Mouse (Mus musculus) left cerebral cortex, adult 11 months (tissue): ENCODE measurements around the gene Copg2.

Experiments used
- DNase-seq: peaks from one replicate; pipeline ENCODE4 v3.0.0; 2022; ENCODE audit warnings: low spot score

Gene Copg2

DNA sequence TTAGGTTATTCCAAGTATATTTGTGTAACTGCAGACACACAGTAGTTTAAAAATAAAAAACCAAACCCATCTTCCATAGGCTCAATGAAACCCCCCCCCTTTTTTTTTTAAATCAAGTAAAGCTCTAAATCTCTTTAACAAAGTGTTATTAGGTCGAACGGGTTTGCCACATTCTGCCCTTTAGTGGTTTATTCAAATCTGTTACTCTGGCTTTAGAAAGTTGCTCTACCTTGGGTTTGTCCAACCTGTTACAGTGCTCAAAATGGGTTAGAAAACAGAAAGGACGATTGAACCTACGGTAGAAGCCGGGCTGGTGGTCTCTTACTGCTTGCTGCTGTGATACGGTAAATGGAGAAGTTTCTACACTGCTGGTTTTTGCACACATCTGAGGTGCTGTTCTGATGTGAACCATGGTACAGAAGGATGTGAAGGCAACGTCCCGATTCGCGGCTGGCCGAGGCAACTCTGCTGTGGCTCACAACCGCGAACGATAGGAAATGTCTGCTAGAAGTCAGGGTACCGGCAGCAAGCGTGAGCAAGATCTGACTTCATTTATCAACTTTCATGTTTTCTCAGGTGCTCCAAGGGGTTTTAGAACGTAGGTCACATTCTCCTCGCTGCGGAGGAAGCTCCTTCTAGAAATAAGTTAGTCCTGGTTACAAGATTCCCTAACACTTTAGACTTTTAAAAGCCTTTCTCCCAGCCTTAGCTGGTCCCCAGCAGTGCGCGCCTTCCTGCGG is 161.4 kb downstream of the Copg2 start:
- DNase-seq, result no peak

- no peak for DNase-seq
Measured at GRCm38 (mm10) chr6:30734465-30734864, 162.1 kb downstream of the Copg2 start.

GRCm38 (mm10) chr6:30732571-30733130 is 163.9 kb downstream of the Copg2 start:
- DNase-seq, result no peak

GRCm38 (mm10) chr6:30730301-30730971 is 166.2 kb downstream of the Copg2 start:
- no peak for DNase-seq

DNA sequence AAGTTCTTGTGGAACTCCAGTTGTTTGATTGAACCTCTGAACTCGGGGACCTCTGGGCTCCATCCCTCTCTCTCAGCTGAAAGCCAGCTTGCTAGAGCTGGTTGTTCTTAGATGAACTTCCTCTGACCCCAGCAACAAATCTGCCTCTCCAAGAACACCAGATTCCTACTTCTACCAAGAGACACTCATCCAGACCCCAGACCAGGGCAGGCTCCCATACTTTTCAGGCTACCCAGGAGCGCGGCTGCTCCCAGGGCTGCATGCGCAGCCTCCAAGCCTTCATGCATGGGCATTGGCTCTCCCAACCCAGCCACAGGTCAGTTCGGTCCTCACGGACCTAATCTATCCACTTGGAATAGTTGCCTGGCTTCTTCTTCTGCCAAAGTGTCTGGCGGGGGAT is 173.3 kb downstream of the Copg2 start, which contains the start of gene Mest:
Mest (plus strand) TSS at position 217 of the 400 bp plus-strand sequence.
- no peak for DNase-seq

GRCm38 (mm10) chr6:30722385-30723164 is 174.0 kb downstream of the Copg2 start:
- DNase-seq, result no peak

DNA sequence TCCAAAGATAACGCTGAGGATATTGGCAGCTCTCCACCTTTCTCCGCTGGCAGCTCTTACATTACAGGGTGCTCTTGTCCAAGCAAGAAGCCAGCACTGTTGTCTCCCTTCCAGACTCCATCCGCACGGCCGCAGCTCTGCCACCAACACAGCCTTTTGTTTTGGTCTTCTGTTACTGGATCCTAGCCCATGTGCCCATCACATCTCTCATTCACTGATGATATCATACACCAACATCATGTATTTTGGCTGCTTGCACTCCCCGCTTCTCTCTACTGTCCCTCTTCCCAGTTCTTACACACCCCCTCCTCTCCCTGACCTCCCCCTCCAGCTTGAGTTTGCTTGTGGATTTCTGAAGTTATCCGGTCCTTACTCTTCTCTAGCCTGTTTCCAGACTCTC is 179.8 kb downstream of the Copg2 start:
- no peak for DNase-seq

DNA sequence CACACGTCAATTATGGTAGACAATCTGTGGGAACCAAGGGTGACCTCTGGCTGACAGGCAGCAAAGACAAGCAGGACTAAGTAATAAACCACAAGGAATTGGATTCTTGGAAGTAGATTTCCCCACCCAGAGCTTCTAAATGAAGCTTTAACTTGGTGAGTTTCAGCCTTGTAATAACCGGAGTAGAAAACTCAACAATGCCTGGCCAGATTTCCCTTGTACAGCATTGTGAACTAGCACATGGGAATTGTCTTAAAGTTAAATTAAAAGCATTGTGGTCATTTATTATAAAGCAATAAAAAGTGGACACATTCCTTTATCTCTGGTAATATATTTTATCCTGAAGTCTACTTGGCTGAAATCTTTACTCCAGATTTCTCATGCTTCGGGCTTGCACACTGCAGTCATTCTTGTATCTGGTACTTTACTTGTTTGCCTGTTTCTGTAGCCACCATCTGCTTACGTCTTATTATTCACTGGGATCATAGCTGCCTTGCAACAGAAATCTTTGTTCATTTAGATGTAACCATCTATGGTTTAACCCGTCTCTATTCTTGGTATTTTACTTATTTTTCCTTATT is 181.6 kb downstream of the Copg2 start:
- DNase-seq, result no peak

DNA sequence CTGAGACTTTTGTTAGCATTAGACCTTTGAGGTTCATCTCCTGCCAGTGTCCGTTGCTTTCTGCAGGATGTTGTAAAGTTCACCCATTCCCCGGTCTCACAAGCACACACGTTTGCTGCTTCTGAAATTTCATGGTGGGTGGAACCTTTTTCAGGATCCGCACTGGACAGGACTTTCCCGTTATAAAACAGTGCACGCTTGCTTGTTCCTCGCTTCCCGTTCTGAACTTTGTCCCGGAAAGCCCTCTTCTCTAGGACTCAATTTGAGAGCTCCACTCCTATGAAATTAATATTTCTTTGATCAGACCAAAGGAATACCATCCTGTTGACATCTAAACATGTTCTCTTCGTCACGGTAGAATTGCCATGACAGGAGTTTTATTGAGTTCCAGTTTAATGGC is 182.7 kb downstream of the Copg2 start:
- no peak for DNase-seq

- no peak for DNase-seq
Measured at GRCm38 (mm10) chr6:30713455-30713854, 183.1 kb downstream of the Copg2 start.

- no peak for DNase-seq
Measured at GRCm38 (mm10) chr6:30712484-30712883, 184.1 kb downstream of the Copg2 start.

DNA sequence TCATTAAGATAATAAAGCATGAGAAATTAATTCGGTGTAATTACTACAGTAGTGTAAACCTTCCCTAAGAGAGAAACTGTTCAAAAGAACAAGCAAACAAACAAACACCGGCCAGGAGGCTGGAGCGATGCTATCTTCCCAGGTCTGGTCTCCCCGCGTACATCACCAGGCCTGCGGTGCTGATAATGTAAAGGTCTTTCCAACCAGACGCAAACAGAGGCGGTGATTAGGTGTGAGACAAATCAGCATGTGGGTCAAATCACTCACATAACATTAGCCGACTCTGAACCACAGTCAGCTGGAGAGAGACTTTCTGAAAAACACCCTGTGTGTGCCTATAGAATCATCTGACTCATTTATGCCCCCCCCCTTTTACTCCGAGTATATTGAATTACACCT is 185.2 kb downstream of the Copg2 start:
- DNase-seq, result no peak

DNA sequence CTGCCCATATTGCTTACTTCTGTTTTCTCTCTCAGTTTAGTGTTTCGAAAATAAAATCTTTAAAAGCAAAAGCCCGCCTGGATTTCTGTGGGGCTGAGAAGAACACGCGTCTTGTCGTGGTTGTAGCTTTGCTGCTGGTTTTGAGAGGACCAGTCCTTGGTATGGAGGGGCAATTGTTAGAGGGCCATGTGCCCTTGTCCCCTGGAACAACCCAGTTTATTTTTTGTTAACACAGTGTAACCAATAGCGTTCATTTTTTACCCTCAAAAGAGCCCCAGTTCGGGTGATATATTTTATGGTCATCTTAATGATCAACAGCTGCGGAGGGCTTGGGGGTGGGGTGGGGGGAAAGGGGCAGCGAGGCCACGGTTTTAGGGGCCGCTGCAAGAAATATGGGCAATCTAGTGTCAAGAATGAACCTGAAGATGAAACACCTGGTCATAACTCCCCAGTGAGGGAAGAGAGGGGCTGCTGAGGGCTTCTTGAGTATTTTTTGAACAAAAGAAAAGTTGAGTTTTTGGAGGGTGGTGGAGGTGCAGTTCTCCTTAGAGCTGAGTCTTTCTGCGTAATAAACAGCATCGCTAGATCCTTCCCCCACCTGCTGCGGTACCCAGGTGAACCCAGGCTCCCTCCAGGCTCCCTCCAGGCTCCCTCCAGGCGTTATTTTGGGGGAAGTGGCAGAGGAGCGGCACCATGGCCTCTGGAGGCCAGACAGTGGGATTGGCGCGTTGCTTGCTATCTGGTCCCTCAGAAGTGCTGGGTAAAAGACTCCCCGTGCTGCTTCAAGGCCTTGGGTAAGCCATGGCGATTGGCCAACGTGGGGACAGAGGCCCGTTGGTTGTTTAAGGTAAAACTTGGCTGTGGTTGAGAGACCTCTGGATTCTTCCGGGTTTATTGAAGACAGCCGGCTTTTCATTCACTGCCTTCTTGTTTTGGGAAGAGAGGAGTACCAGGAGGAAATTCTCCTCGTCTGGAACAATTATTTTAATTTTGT is 185.9 kb downstream of the Copg2 start:
- DNase-seq, result no peak

GRCm38 (mm10) chr6:30709115-30709514 is 187.5 kb downstream of the Copg2 start:
- DNase-seq, result no peak

DNA sequence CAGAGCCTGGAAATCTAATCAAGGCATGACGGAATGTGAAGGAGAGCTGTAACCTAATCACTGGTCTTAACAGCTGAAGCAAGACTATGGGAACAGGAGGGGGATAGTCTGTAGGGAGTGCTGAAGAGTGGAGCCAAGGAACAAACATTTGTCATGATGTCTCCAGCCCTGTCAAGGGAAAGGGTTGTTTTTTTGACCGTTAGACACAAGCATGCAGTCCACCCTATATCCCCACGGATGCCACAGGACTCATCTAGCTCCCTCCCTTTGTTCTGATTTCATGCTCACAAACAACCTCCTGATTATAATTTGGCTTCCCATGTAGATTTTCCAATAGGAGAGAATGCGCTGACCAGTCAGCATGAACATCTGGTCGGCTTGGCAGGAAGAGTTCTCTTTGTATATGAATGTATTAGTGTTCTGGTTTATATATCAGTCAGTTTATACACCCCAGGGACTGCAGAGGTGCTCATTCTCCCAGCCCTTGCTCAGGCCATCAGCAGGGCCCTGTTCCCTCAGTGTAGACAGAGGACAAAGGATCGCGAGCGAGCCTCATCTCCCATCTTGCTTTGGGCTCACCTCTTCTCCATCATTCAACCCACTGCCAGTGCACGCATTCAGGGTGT is 192.5 kb downstream of the Copg2 start:
- DNase-seq, result no peak

- no peak for DNase-seq
Measured at GRCm38 (mm10) chr6:30703476-30703875, 193.1 kb downstream of the Copg2 start.

- DNase-seq, result no peak
Measured at GRCm38 (mm10) chr6:30702881-30703280, 193.7 kb downstream of the Copg2 start.

- no peak for DNase-seq
Measured at GRCm38 (mm10) chr6:30700182-30700581, 196.4 kb downstream of the Copg2 start.

GRCm38 (mm10) chr6:30698036-30698435 is 198.6 kb downstream of the Copg2 start:
- DNase-seq, result no peak
